Mouse (Mus musculus): ENCODE measurements at regions not wholly inside any gene's neighbourhood (a gene's known extent, or its start where the extent isn't known, plus 50 kb on each side); places are given as distances from the start of the nearest gene placed in this dataset.

DNA sequence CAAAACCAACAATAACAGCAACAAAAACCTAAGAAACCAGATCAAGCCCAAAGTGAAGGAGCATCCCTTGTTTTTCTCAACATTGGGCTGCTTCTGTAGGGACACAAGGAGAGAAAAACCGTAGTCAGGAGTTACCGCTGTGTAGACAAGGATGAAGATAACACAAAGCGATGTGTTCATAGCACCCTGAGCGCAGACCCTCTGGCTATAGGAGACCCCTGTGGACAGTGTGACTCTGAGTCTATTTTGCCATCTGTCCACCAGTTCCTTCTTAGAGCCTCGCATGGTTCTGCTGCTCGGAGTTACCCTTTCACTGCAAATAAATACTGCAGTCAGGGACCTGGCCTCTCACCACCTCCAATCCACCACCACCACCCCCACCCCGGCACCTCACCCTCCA, 263.7 kb upstream of the Jarid2 start:
- no peak for TF ChIP-seq CTCF (IDR thresholded peaks at IDR 0.05; ENCODE audit: insufficient read depth, low read length)
- no peak for TF ChIP-seq POLR2A (IDR thresholded peaks at IDR 0.05; ENCODE audit: borderline replicate concordance, extremely low read depth, low read depth, low read length)

All from lung, adult 2 months (tissue).